Mouse (Mus musculus): ENCODE results near the gene Fbln2. TPM values are rescaled to one million over a fixed set of nuclear protein-coding genes. Genes with fewer than 3 reads are reported as not detected.

Fbln2 gene
- total RNA-seq, 2 experiments from 2014 or later = 8.1 to 10.8 TPM

DNA sequence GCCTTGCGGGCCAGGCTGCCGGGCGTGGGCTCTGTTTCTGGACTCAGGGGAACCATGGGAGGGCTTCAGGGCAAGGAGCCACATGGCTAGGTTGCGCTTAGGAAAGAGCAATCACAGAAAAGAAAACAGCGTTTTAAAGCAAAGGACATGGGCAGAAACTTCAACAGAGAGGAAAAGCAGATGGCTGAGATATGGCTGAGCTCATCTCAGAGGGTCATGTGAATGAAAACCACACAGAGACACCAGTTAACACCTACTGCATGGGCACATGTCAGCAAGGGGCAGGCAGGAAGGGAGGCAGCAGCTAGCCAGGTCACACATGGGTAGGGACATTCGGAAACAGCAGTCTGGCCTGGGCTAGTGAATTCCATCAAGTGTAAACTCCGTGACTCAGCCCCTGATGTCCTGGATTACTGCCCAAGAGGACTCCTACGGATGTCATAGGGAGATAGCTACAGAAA, 10.3 kb upstream of the Fbln2 start:
- Histone ChIP-seq H3K27ac (no peak overlapping the region), H3K4me3 (no peak overlapping the region)
- TF ChIP-seq CTCF (conservative IDR thresholded peaks at IDR 0.05) = no peak
- no peak for DNase-seq (ENCODE audit: low spot score in 2 of 2)

DNA sequence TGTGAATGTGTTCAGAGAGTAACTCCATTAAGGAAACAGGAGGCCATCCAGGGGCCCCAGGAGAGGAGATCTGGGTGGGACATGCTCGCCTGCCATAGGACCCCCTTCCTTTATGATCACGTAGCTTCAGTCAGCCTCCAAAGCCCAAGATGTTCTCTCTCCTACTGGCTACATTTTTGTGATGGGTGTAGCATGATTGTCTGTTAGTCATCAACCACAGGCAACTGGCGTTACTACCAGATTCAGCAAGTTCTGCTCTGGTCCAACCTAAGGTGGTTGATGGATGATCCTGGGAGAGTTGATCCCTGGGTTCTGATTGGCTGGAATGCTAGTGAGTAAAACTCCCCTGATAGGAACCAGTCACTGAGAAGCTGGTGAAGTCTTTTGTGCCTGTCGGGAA, 9.7 kb upstream of the Fbln2 start:
- H3K4me3 ChIP-seq = no peak overlapping the region
- H3K27ac ChIP-seq = no peak overlapping the region
- no peak for TF ChIP-seq CTCF (conservative IDR thresholded peaks at IDR 0.05)
- DNase-seq (ENCODE audit: low spot score in 2 of 2) = no peak

DNA sequence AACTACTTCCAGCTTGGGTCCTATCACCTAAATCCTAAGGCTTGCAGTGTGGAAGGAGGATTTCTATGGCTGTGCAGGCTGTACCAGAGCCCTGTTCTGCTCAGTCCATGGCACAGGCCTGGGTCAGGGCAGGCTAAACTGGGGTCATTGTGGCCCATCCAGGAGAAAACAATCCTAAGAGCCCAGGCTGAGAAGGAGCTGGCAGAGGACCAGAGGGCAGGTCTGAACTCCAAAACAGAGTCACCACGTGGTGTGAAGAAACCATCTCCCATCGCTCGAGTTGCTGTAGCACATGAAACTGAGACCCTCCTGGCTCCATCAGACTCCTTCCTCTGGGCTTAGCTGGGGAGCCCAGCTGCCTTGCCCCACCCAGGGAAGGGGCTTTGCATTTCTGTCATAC, 6.9 kb upstream of the Fbln2 start:
- no peak for DNase-seq (ENCODE audit: low spot score in 2 of 2)
- TF ChIP-seq CTCF (conservative IDR thresholded peaks at IDR 0.05) = no peak
- H3K27ac ChIP-seq = no peak overlapping the region
- H3K4me3 ChIP-seq = no peak overlapping the region

DNA sequence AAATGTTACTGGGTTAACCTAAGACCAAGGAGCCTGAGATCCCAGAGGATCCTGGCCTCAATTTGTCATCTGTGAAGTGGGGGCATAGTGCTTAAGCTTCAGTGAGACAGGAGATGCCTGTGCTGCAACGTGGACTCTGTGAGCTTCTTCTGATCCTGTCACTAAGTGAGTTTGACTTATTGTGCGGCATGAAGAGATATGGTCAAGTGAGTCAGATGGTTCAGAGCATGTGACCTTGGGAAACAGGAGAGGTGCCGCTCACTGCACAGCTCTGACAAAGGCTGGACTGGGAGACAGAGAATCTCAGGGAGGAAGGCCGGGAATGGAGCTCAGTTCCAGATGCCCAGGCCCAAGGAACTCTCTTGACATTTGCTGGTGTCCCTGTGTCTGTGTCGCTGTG, 6.5 kb upstream of the Fbln2 start:
- no peak overlapping the region for H3K27ac ChIP-seq
- no peak overlapping the region for H3K4me3 ChIP-seq
- DNase-seq (ENCODE audit: low spot score in 2 of 2) = no peak
- no peak for TF ChIP-seq CTCF (conservative IDR thresholded peaks at IDR 0.05)

DNA sequence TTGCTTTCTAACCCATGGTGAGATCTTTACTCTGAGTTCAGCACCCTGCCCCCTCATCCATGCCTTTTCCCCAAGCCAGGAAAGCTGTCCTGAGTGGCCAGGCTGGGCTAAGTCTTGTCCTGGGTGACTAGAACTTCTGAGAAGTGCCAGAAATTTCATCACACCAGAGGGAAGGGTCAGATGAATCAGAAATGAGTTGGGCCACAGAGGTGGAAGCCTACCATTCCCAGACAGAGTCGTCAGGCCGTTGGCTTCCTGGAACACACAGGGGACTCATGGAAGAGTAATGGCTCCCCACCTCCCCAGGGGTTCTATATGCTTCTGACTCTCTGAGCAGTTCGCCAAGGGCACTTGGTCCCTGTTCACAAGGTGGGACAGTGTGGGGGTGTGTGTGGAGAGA, 4.8 kb upstream of the Fbln2 start:
- Histone ChIP-seq H3K4me3 (no peak overlapping the region), H3K27ac (no peak overlapping the region)
- no peak for DNase-seq (ENCODE audit: low spot score in 2 of 2)
- no peak for TF ChIP-seq CTCF (conservative IDR thresholded peaks at IDR 0.05)

DNA sequence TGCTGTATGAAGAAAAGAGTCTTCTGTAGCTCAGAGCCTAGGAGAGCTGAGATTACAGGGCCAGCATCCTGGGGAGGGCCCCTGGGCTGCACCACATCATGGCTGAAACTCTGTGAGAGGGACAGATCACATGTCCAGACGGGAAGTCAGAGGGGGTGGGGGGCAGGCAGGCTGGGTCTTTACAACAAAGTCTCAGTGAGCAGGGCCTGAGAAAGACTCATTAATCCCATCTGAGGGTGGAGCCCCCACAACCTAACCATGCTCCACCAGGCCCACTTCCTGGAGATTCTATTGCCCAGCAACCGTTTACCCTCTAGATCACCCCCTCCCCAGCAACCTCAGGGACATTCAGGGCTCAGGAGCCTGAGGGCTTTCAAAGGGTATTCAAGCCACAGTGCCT, 2.5 kb upstream of the Fbln2 start:
- no peak for DNase-seq (ENCODE audit: low spot score in 2 of 2)
- Histone ChIP-seq H3K4me3 (no peak overlapping the region), H3K27ac (no peak overlapping the region)
- TF ChIP-seq CTCF (conservative IDR thresholded peaks at IDR 0.05) = no peak

DNA sequence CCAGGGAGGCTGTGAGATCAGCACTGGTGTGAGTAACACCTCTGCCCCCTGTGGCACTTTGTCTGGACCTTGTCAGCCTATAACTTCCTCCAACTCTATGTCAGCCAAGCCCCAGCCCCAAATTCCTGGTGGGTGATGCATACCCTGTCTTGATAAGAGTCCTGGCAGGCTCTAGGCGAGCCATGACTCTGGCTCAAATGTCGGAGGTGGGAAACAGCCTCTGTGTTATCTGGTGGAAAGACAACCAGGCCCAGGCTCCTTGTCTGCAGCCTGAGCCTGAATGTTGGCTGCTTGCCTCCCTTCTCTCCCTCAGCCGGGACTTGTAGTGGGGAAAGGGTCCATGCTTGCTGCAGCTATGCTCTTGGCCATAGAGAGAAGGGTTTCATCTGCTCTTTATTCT, 1.4 kb upstream of the Fbln2 start:
- no peak for TF ChIP-seq CTCF (conservative IDR thresholded peaks at IDR 0.05)
- H3K4me3 ChIP-seq = no peak overlapping the region
- no peak overlapping the region for H3K27ac ChIP-seq
- DNase-seq (ENCODE audit: low spot score in 2 of 2) = no peak

DNA sequence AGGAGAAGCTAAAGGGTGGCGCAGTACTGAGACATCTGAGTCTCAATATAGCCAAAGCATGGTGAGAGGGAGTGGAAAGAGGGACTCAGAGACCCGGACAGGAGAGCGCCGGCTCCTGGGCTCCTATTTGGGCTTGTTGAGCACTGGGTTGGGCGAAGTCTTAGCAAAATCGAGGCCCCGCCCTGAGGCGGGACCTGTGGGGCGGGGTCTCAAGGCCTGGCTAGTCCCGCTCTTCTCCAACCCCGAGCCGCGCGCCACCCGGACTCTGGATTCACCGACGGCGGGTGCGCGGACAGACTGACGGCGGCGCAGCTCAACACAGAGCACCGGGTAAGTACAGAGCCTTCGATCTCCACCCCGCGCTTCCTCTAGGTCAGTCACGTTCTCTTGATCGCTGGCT, 316 bp downstream of the Fbln2 start:
- H3K27ac ChIP-seq = peak overlapping the region; percentile 18; the same call in 1 of the 2 replicates
- DNase-seq (ENCODE audit: low spot score in 2 of 2) = peak in 1 of 2 experiments; percentile 32
- no peak for TF ChIP-seq CTCF (conservative IDR thresholded peaks at IDR 0.05)
- peak overlapping the region; percentile 47 for H3K4me3 ChIP-seq

DNA sequence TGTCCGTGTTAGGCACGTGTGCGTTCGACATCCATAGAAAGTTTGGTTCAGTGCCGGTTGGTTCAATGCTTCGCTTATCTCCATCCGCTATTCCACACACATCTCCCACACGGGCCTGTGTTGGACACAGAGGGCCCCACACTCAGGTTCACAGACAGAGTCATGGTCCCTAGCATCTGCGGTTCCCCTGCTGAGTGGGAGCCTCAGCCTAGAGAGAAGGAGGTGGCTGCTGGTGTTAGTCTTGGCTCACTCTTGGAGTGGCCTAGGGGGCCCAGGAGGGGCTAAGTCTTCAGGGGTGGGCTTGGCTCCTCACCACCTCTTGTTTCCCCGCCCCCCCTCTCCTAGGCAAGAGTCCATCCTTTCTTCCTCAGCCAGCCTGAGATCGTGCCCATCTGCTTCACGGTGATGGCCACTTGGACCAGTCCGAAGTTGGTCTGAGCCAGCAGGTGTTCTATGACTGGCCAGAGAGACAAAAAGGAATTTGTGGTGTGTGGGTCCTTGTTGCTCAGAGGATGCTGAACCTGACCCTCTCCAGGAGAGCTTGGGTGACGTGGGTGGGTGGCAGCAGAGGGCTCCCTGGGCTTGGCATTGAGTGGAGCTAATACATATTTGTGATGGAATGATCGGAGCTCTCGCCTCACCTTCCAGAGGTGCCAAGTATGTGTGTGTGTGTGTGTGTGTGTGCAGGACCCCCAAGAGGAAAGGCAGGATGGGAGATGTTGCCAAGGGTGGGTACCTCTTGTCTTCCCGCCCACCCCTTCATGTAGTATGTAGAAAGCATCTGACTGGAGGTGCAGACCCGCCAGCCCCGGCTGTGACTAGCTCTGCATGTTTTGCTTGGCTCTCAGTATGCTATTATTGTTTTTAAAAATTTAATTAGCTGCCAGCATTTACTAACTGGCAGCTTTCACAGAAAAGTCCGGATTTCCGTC, 1.3 kb downstream of the Fbln2 start:
- H3K4me3 ChIP-seq = peak overlapping the region; percentile 47
- DNase-seq (ENCODE audit: low spot score in 2 of 2) = no peak
- H3K27ac ChIP-seq = peak overlapping the region; percentile 18; the same call in 1 of the 2 replicates
- TF ChIP-seq CTCF (conservative IDR thresholded peaks at IDR 0.05) = no peak

DNA sequence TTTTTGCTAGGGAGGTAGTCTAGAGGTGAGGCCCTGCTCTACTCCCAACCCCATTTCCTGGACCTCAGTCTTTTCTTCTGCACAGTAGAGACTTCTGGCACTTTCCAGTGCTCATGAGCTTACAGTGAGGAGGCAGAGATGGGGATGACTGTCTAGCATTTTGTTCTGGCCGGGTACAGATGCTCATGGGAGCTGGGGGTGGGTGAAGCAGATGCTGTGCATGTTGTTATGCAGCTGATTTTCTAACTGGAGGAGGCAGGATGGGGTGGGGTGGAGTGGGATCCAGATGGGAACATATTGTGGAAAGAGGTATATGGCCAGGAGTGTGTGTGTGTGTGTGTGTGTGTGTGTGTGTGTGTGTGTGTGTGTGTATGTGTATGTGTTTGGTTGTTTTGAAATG, 3.2 kb downstream of the Fbln2 start:
- Histone ChIP-seq H3K27ac (no peak overlapping the region), H3K4me3 (no peak overlapping the region)
- no peak for TF ChIP-seq CTCF (conservative IDR thresholded peaks at IDR 0.05)
- DNase-seq (ENCODE audit: low spot score in 2 of 2) = no peak

DNA sequence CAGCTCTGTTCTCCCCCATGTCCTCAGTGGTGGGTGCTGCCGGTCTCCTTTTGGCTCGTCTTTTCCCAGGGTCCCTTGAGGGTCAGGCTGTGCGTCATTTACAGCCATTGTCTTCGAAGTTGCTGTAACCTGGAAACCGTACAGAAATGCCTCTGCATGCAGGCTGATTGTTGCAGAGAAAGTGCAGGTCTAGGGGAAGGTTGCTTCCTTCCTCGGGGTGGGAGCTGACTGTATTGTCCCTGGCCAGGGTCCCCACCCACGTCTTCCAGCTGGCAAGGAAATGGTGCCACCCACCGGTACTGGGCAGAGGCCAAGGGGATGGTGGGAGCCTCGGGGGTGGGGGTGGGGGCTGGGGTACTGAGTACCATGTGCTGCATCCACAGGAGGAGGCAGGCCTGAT, 6.2 kb downstream of the Fbln2 start:
- TF ChIP-seq CTCF (conservative IDR thresholded peaks at IDR 0.05) = no peak

DNA sequence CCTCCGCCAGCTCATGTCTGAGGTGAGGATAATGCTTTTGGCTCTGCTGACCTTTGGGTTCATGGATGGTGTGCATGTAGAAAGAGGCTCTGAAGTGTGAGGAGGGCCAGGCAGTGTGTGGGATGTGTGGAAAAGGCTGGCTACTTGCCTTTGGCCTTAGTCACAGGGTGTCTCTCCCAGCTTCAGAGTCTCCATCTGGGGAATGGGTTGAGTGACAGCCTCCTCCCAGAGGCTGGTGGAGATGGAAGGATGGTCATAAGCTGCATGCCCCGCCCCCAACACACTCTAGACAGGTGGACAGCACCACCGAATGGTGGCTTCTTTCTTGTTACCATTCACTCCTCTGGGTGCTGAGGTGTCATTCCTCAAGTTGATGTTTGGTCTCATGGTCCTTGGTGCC, 6.6 kb downstream of the Fbln2 start:
- peak; percentile 34 for TF ChIP-seq CTCF (conservative IDR thresholded peaks at IDR 0.05)
- DNase-seq (ENCODE audit: low spot score in 2 of 2) = no peak
- no peak overlapping the region for H3K27ac ChIP-seq
- no peak overlapping the region for H3K4me3 ChIP-seq

More for the DNA sequence above, 6.2 kb downstream of the Fbln2 start:
- H3K4me3 ChIP-seq = no peak overlapping the region
- no peak overlapping the region for H3K27ac ChIP-seq
- DNase-seq (ENCODE audit: low spot score in 2 of 2) = no peak

DNA sequence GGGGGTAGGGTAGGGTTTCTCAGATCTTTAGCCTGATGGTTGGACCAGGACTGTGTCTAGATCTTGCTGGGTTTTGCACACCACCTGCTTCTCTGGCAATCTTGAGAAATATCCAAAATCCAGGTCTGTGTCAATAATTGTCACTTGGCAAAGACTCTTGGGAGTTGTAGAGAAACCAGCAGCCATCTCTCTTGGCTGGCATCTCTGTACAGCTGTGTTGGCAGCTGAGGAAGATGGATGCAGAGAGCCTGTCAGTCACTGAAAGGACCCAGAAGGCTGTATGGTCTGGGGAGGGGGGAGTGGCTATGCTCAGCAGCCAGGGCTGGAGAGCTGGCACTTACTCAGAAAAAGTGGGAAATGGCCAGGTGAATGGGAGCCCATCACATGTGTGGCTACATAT, 7.8 kb downstream of the Fbln2 start:
- no peak overlapping the region for H3K27ac ChIP-seq
- no peak for DNase-seq (ENCODE audit: low spot score in 2 of 2)

DNA sequence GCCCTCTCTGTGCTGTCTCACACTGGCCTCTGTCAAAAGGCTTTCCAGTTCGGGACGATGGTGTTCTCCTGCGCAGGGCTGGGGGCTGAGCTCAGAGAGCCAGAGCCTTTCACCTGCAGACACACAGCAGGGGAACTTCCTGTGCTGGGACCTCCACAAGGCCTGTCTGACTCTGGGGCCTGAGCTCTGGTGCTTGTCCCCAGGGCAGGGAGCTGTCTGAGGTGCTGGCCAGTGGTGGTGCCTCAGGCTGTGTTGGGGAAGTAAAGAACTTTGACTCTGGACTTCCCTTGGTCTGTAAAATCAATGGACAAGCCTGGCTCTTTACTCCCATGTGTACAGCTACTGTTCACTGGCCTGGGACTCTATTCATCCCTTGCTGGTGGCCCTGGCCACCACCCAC, 8.8 kb downstream of the Fbln2 start:
- DNase-seq (ENCODE audit: low spot score in 2 of 2) = no peak
- TF ChIP-seq CTCF (conservative IDR thresholded peaks at IDR 0.05) = no peak
- Histone ChIP-seq H3K4me3 (no peak overlapping the region), H3K27ac (no peak overlapping the region)

More for the DNA sequence above, 7.8 kb downstream of the Fbln2 start:
- TF ChIP-seq CTCF (conservative IDR thresholded peaks at IDR 0.05) = no peak
- no peak overlapping the region for H3K4me3 ChIP-seq

All from layer of hippocampus, adult 2 months (tissue).